Mouse (Mus musculus): ENCODE data around the gene Ergic1.

Ergic1 gene

GRCm38 (mm10) chr17:26561290-26561640 lies at the start of gene Ergic1:
Ergic1 (plus strand) TSS chr17:26561489.
- DNase-seq (ENCODE audit: extremely low spot score), result peak; percentile 91

GRCm38 (mm10) chr17:26511816-26512774 lies 49.2 kb upstream of the Ergic1 start:
- no peak for DNase-seq (ENCODE audit: extremely low spot score)

GRCm38 (mm10) chr17:26512961-26513360 lies 48.3 kb upstream of the Ergic1 start:
- no peak for DNase-seq (ENCODE audit: extremely low spot score)

- DNase-seq (ENCODE audit: extremely low spot score), result no peak
Observed at GRCm38 (mm10) chr17:26513459-26514290, 47.6 kb upstream of the Ergic1 start.

GRCm38 (mm10) chr17:26514581-26515030 lies 46.7 kb upstream of the Ergic1 start:
- no peak for DNase-seq (ENCODE audit: extremely low spot score)

- DNase-seq (ENCODE audit: extremely low spot score), result no peak
Observed at GRCm38 (mm10) chr17:26515675-26516074, 45.6 kb upstream of the Ergic1 start.

GRCm38 (mm10) chr17:26518306-26518705 lies 43.0 kb upstream of the Ergic1 start:
- no peak for DNase-seq (ENCODE audit: extremely low spot score)

- no peak for DNase-seq (ENCODE audit: extremely low spot score)
Observed at GRCm38 (mm10) chr17:26522711-26523110, 38.6 kb upstream of the Ergic1 start.

GRCm38 (mm10) chr17:26524316-26524715 lies 37.0 kb upstream of the Ergic1 start:
- no peak for DNase-seq (ENCODE audit: extremely low spot score)

- no peak for DNase-seq (ENCODE audit: extremely low spot score)
Observed at GRCm38 (mm10) chr17:26524801-26525200, 36.5 kb upstream of the Ergic1 start.

- DNase-seq (ENCODE audit: extremely low spot score), result no peak
Observed at GRCm38 (mm10) chr17:26525316-26525715, 36.0 kb upstream of the Ergic1 start.

GRCm38 (mm10) chr17:26527291-26527690 lies 34.0 kb upstream of the Ergic1 start:
- DNase-seq (ENCODE audit: extremely low spot score), result no peak

GRCm38 (mm10) chr17:26528751-26529150 lies 32.5 kb upstream of the Ergic1 start:
- DNase-seq (ENCODE audit: extremely low spot score), result no peak

- no peak for DNase-seq (ENCODE audit: extremely low spot score)
Observed at GRCm38 (mm10) chr17:26529791-26530241, 31.5 kb upstream of the Ergic1 start.

- DNase-seq (ENCODE audit: extremely low spot score), result no peak
Observed at GRCm38 (mm10) chr17:26530590-26531081, 30.7 kb upstream of the Ergic1 start.

- DNase-seq (ENCODE audit: extremely low spot score), result no peak
Observed at GRCm38 (mm10) chr17:26531395-26532027, 29.8 kb upstream of the Ergic1 start.

- DNase-seq (ENCODE audit: extremely low spot score), result no peak
Observed at GRCm38 (mm10) chr17:26532476-26533045, 28.7 kb upstream of the Ergic1 start.

- DNase-seq (ENCODE audit: extremely low spot score), result no peak
Observed at GRCm38 (mm10) chr17:26533871-26534372, 27.4 kb upstream of the Ergic1 start.

GRCm38 (mm10) chr17:26534695-26535094 lies 26.6 kb upstream of the Ergic1 start:
- no peak for DNase-seq (ENCODE audit: extremely low spot score)

- no peak for DNase-seq (ENCODE audit: extremely low spot score)
Observed at GRCm38 (mm10) chr17:26535251-26536136, 25.8 kb upstream of the Ergic1 start.

Data from embryo, embryonic 9.5 days (tissue).